ENCODE assay signal across 17 mouse cellular contexts in the genomic region with DNA sequence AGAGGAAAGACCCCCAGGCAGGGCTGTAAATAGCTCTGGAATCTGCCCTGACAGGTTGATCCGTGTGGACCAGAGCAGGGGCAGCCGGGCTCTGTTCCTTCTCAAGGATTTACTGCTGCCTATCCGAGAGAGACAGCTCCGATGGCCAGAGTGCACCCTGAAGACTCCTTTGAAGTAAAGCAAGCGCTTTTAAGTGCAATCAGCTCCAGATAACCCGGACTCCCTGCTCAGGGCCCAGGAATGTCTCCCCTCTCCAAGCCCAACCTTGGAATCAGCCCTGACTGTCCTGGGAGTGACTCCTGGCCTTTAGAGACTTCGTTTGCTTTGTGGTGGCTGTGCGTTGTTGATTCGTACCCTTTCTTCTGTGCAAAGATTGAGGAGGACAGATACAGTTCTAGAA.
DNase-seq lines count a peak whose midpoint lies in the region; ATAC-seq and TF ChIP-seq lines count a peak whose summit lies in the region.
"Had no signal": no experiment of that assay in that cellular context is flagged by ENCODE, and none has a peak within 500 bp of the region (broad histone marks: within the 10 kb centered on the region; RNA-seq: fewer than 3 reads in every experiment).

No protein-coding gene starts in this region.

- ATAC-seq in kidney, embryonic 16.5 days (ENCODE audit: low FRiP score, low TSS enrichment): no peak
- no peak for ATAC-seq in kidney, embryonic 15.5 days (replicated peaks; ENCODE audit: low FRiP score)
- no peak for ATAC-seq in forebrain, embryonic 15.5 days (replicated peaks)
- ATAC-seq: forebrain, postnatal 0 days had no signal

- H3K4me2 ChIP-seq in kidney, embryonic 16.5 days (replicated peaks; ENCODE audit: low read depth, low read length): no peak overlapping the region
- no peak overlapping the region for H3K4me2 ChIP-seq in kidney, embryonic 15.5 days
- H3K4me2 ChIP-seq in forebrain, embryonic 15.5 days (replicated peaks): no peak overlapping the region
- H3K4me2 ChIP-seq: limb, embryonic 12.5 days had no signal

- TF ChIP-seq POLR2A in ES-Bruce4 (IDR thresholded peaks at IDR 0.05; ENCODE audit: insufficient read depth, low read length): no peak

- no peaks in the 10 kb centered on the region for H3K27me3 ChIP-seq in kidney, embryonic 16.5 days (ENCODE audit: insufficient read depth, low read length)
- no peaks in the 10 kb centered on the region for H3K27me3 ChIP-seq in kidney, embryonic 15.5 days
- no peaks in the 10 kb centered on the region for H3K27me3 ChIP-seq in ES-Bruce4 (ENCODE audit: control insufficient read depth, insufficient read depth, low read length, poor library complexity, severe bottlenecking)
- peaks cover 29% of the 10 kb centered on the region for H3K27me3 ChIP-seq in embryonic facial prominence, embryonic 10.5 days (replicated peaks; ENCODE audit: low read depth, poor library complexity, severe bottlenecking)
- no peaks in the 10 kb centered on the region for H3K27me3 ChIP-seq in forebrain, embryonic 15.5 days

- H3K27ac ChIP-seq in kidney, embryonic 16.5 days (ENCODE audit: low read length): no peak overlapping the region
- H3K27ac ChIP-seq in kidney, embryonic 15.5 days: no peak overlapping the region
- peak overlapping the region; percentile 15; the same call in 1 of the 2 replicates for H3K27ac ChIP-seq in ES-Bruce4 (ENCODE audit: insufficient read depth, low read length)
- H3K27ac ChIP-seq in embryonic facial prominence, embryonic 10.5 days (replicated peaks): no peak overlapping the region; the same call in 1 of the 2 replicates
- H3K27ac ChIP-seq in forebrain, embryonic 15.5 days (replicated peaks): no peak overlapping the region
- H3K27ac ChIP-seq: limb, embryonic 12.5 days had no signal

- H3K36me3 ChIP-seq in kidney, embryonic 16.5 days (ENCODE audit: insufficient read depth, low read length): no peaks in the 10 kb centered on the region
- no peaks in the 10 kb centered on the region for H3K36me3 ChIP-seq in kidney, embryonic 15.5 days
- H3K36me3 ChIP-seq in ES-Bruce4 (ENCODE audit: control insufficient read depth, insufficient read depth, low read length, poor library complexity, severe bottlenecking): no peaks in the 10 kb centered on the region
- H3K36me3 ChIP-seq in embryonic facial prominence, embryonic 10.5 days (replicated peaks): no peaks in the 10 kb centered on the region
- no peaks in the 10 kb centered on the region for H3K36me3 ChIP-seq in forebrain, embryonic 15.5 days
- H3K36me3 ChIP-seq: hindbrain, embryonic 10.5 days; limb, embryonic 12.5 days had no signal

- 12% methylated on average over 9 of the region's 9 CpGs for WGBS in kidney, embryonic 16.5 days
- 11% methylated on average over 9 of the region's 9 CpGs for WGBS in kidney, embryonic 15.5 days
- 15% methylated on average over 9 of the region's 9 CpGs for WGBS in embryonic facial prominence, embryonic 10.5 days
- 33% methylated on average over 9 of the region's 9 CpGs for WGBS in forebrain, embryonic 15.5 days

- TF ChIP-seq EP300 in ES-Bruce4 (IDR thresholded peaks at IDR 0.05; ENCODE audit: insufficient read depth, low read depth, low read length): 0 out of 2 replicates have a peak, but pooled peaks have one; percentile 52

- peaks cover 14% of the 10 kb centered on the region for H3K4me1 ChIP-seq in kidney, embryonic 16.5 days (ENCODE audit: insufficient read depth, low read length)
- peaks cover 28% of the 10 kb centered on the region for H3K4me1 ChIP-seq in kidney, embryonic 15.5 days
- peaks cover 2% of the 10 kb centered on the region for H3K4me1 ChIP-seq in ES-Bruce4 (ENCODE audit: control insufficient read depth, insufficient read depth, low read length)
- peaks cover 26% of the 10 kb centered on the region for H3K4me1 ChIP-seq in embryonic facial prominence, embryonic 10.5 days
- no peaks in the 10 kb centered on the region for H3K4me1 ChIP-seq in forebrain, embryonic 15.5 days

- H3K4me3 ChIP-seq in kidney, embryonic 16.5 days (ENCODE audit: low read length): no peak overlapping the region
- H3K4me3 ChIP-seq in kidney, embryonic 15.5 days (replicated peaks): no peak overlapping the region
- no peak overlapping the region for H3K4me3 ChIP-seq in ES-Bruce4 (ENCODE audit: low read depth, low read length)
- no peak overlapping the region for H3K4me3 ChIP-seq in embryonic facial prominence, embryonic 10.5 days
- H3K4me3 ChIP-seq in forebrain, embryonic 15.5 days: no peak overlapping the region
- H3K4me3 ChIP-seq: limb, embryonic 12.5 days had no signal

- H3K9ac ChIP-seq in kidney, embryonic 16.5 days (replicated peaks; ENCODE audit: low read length): 0 out of 2 replicates have a peak overlapping the region, but pooled peaks have one; percentile 17
- H3K9ac ChIP-seq in kidney, embryonic 15.5 days: no peak overlapping the region
- peak overlapping the region; percentile 8; the same call in 1 of the 2 replicates for H3K9ac ChIP-seq in ES-Bruce4 (ENCODE audit: low read depth, poor library complexity, severe bottlenecking)
- H3K9ac ChIP-seq in forebrain, embryonic 15.5 days (replicated peaks): no peak overlapping the region
- H3K9ac ChIP-seq: forebrain, postnatal 0 days; limb, embryonic 12.5 days had no signal

- TF ChIP-seq CTCF in ES-Bruce4 (IDR thresholded peaks at IDR 0.05; ENCODE audit: low read depth, low read length): no peak

- no peaks in the 10 kb centered on the region for H3K9me3 ChIP-seq in kidney, embryonic 16.5 days (ENCODE audit: low read length)
- H3K9me3 ChIP-seq in kidney, embryonic 15.5 days (replicated peaks): no peaks in the 10 kb centered on the region
- no peaks in the 10 kb centered on the region for H3K9me3 ChIP-seq in ES-Bruce4 (replicated peaks; ENCODE audit: control insufficient read depth, insufficient read depth, low read length, poor library complexity, severe bottlenecking)
- H3K9me3 ChIP-seq in embryonic facial prominence, embryonic 10.5 days: no peaks in the 10 kb centered on the region
- no peaks in the 10 kb centered on the region for H3K9me3 ChIP-seq in forebrain, embryonic 15.5 days
- H3K9me3 ChIP-seq: hindbrain, embryonic 10.5 days; limb, embryonic 12.5 days had no signal

- peak; percentile 85 for DNase-seq in heart, adult 11 months
- no peak for DNase-seq in heart, adult 8-10 months (ENCODE audit: low spot score)
- DNase-seq in embryonic facial prominence, embryonic 10.5 days (ENCODE audit: low spot score): peak; percentile 46
- no peak for DNase-seq in spleen, postnatal 14 days (ENCODE audit: low spot score in 2 of 2)
- DNase-seq: adrenal gland, postnatal 10 days; cerebellum, postnatal 14 days; forebrain, postnatal 0 days; gastrocnemius, postnatal 14 days; kidney, adult 11 months; layer of hippocampus, postnatal 36 days; lung, postnatal 4 days had no signal

Comparison
In these comparisons a context has a peak if more than half of its experiments do, and no peak if none do; other contexts are left out.
1. DNase-seq: peak in heart, adult 11 months (single experiment) and embryonic facial prominence, embryonic 10.5 days (single experiment); none in heart, adult 8-10 months (single experiment) and spleen, postnatal 14 days (0 of 2).
2. H3K9ac ChIP-seq: peak in kidney, embryonic 16.5 days (single experiment) and ES-Bruce4 (single experiment); none in kidney, embryonic 15.5 days (single experiment) and forebrain, embryonic 15.5 days (single experiment).